Mouse (Mus musculus): ENCODE data around the gene Ficd.

Gene Ficd

DNA sequence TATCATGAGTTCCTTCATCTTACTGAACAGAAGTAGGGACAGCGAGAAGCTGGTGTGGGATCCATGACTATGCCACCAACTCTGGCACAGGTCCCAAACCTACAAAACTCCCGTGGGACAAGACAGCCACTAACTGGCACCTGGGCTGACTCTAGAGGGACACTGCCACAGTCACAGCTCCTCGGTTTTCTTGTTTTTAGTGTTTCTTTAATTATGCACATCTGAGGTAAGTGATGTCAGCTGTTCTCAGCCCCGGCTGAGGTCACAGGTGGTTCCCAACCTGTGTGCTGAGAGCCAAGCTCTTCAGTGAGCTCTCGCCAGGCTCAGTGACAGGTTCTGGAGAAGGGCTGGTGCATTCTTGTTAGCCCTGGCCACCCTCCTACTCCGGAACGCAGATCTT lies 28.8 kb downstream of the Ficd start:
- in situ Hi-C loops (cut with MboI; ENCODE audit: low pct_unique_long_range_greater_than_20kb in 1 of 2, low sequenced_read_pairs in 2 of 2, unreplicated experiment in 1 of 2): no loop called here

DNA sequence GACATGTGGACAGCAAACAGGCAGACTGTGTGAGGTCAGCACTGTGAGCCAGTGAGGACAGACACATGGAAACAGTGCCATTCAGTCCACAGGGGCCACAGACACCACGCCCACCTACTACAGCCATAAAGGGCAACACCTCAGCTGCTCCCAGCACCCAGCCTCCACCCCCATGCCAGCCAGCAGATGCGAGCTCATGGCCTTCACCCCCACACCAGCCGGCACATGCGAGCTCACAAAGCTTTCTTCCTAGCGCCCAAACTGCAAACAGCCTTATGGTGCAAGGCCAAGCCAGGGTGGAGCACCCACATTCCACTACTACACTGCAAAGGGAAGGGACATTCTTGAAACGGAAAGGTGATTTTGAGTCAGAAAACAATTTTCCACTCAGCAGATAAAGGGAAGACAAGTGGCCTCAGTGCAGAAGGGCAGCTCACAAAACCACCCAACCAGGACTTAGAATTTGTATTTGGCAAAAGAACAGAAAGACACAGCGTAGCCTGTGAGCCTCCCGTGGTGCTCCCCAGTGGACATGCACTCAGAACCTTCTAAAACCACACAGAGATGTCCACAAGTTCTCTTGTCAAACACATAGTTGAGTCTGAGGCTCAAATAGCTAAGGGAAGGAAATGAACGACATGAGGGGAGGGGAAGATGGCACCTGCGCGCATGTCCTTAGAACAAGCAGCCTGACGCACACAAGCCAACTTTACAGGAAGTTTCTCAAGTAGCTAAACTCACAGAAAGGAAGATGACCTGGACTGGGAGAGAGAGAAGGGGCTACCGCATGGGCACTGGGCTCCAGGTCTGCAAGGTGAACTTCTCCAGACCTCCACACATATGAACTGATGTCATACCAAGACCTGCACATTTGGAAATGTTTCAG lies 30.3 kb downstream of the Ficd start:
- in situ Hi-C loops (cut with MboI; ENCODE audit: low pct_unique_long_range_greater_than_20kb in 1 of 2, low sequenced_read_pairs in 2 of 2, unreplicated experiment in 1 of 2): no loop called here

- in situ Hi-C loops (cut with MboI; ENCODE audit: low pct_unique_long_range_greater_than_20kb in 1 of 2, low sequenced_read_pairs in 2 of 2, unreplicated experiment in 1 of 2): no loop called here
Observed at GRCm38 (mm10) chr5:113768806-113769205, 33.2 kb downstream of the Ficd start.

- in situ Hi-C loops (cut with MboI; ENCODE audit: low pct_unique_long_range_greater_than_20kb in 1 of 2, low sequenced_read_pairs in 2 of 2, unreplicated experiment in 1 of 2): no loop called here
Observed at GRCm38 (mm10) chr5:113771213-113772162, 35.9 kb downstream of the Ficd start.

- in situ Hi-C loops (cut with MboI; ENCODE audit: low pct_unique_long_range_greater_than_20kb in 1 of 2, low sequenced_read_pairs in 2 of 2, unreplicated experiment in 1 of 2): no loop called here
Observed at GRCm38 (mm10) chr5:113772450-113772895, 36.9 kb downstream of the Ficd start, which contains the start of the genes Sart3 and Iscu. TSS of gene Sart3 (minus strand) at chr5:113772510. TSS of gene Iscu (plus strand) at chr5:113772748.

GRCm38 (mm10) chr5:113772905-113773519 lies 37.4 kb downstream of the Ficd start:
- in situ Hi-C loops (cut with MboI; ENCODE audit: low pct_unique_long_range_greater_than_20kb in 1 of 2, low sequenced_read_pairs in 2 of 2, unreplicated experiment in 1 of 2): no loop called here

DNA sequence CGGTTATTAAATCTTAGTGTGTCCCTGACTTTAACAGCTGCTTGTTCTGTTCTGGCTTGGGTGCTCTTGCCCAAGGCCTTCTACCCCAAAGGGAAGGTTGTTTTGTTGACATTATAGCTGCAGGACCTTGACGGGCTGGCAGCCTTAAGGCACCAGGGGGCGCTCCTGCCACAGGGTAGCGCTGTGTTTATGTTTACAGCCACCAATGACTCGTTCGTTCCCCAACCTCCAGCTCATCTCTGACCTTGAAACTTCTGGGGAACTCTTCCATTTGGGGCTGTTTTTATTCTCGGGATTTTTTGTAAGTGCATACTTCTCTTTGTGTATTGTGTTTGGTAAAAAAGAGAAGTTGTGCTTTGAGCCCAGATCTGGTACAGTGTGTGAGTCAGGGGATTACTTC lies 38.1 kb downstream of the Ficd start:
- in situ Hi-C loops (cut with MboI; ENCODE audit: low pct_unique_long_range_greater_than_20kb in 1 of 2, low sequenced_read_pairs in 2 of 2, unreplicated experiment in 1 of 2): no loop called here

DNA sequence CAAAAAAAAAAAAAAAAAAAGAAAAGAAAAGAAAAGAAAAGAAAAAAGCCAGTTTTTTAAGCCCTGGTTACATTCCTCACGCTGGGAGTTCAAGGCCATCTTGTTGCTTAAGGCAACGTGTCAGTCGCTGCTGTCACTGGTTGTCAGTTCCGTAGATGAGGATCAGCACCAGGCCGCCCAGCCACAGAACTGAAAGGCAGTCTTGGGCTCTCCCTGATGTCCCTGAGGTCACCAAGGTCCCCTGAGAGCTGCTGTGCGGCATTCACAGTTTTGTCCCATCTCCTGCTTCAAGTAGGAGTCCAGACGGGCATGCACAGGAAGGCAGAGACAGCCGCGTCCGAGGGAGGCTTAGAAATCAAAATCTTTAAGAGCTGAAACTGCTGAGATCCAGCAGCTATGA lies 40.0 kb downstream of the Ficd start:
- in situ Hi-C loops (cut with MboI; ENCODE audit: low pct_unique_long_range_greater_than_20kb in 1 of 2, low sequenced_read_pairs in 2 of 2, unreplicated experiment in 1 of 2): loop anchor here (5.0 kb wide), 1 partner anchor 37 kb away; no protein-coding TSS in a partner anchor

DNA sequence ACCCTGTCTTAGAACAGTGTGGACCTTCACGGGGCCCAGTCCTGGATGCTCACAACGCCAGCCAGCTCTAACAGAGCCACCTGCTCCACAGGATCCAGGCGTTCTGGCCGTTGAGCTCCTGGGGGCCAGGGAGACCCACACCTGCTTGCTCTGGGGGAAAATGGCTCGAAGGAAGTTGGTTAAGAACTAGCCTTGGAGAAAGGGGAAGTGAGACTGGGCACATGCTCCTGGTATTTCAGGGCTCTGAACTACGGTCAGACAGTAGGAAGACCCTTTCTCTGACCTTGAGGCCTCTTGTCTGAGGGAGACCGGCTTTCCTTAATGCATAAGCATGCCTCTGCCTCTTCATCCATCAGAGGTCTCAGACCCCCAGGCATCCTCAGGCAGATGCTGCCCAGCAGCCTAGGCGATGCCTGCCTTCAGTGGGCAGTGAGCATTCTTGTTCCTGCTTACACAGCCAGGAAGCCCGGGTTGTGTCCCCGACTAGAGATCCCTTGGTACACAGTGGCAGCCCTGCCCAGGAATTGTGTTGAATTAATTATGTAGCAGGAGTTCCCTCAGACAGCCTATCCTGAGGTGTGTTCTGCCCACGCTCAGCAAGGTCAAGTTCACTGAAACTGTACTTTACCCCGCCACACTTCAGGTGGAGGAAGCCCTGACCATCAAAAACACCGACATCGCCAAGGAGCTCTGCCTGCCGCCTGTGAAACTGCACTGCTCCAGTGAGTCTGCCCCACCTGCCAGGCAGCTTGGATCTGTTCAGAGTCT lies 40.7 kb downstream of the Ficd start:
- in situ Hi-C loops (cut with MboI; ENCODE audit: low pct_unique_long_range_greater_than_20kb in 1 of 2, low sequenced_read_pairs in 2 of 2, unreplicated experiment in 1 of 2): loop anchor here (5.0 kb wide), 1 partner anchor 36 kb away; no protein-coding TSS in a partner anchor

GRCm38 (mm10) chr5:113776896-113777226 lies 41.3 kb downstream of the Ficd start:
- in situ Hi-C loops (cut with MboI; ENCODE audit: low pct_unique_long_range_greater_than_20kb in 1 of 2, low sequenced_read_pairs in 2 of 2, unreplicated experiment in 1 of 2): loop anchor here (5.0 kb wide), 1 partner anchor 35 kb away; no protein-coding TSS in a partner anchor

GRCm38 (mm10) chr5:113777728-113778127 lies 42.1 kb downstream of the Ficd start:
- in situ Hi-C loops (cut with MboI; ENCODE audit: low pct_unique_long_range_greater_than_20kb in 1 of 2, low sequenced_read_pairs in 2 of 2, unreplicated experiment in 1 of 2): loop anchor here (5.0 kb wide), 1 partner anchor 35 kb away; no protein-coding TSS in a partner anchor

GRCm38 (mm10) chr5:113779569-113779968 lies 44.0 kb downstream of the Ficd start:
- in situ Hi-C loops (cut with MboI; ENCODE audit: low pct_unique_long_range_greater_than_20kb in 1 of 2, low sequenced_read_pairs in 2 of 2, unreplicated experiment in 1 of 2): loop anchor here (5.0 kb wide), 1 partner anchor 33 kb away; no protein-coding TSS in a partner anchor

DNA sequence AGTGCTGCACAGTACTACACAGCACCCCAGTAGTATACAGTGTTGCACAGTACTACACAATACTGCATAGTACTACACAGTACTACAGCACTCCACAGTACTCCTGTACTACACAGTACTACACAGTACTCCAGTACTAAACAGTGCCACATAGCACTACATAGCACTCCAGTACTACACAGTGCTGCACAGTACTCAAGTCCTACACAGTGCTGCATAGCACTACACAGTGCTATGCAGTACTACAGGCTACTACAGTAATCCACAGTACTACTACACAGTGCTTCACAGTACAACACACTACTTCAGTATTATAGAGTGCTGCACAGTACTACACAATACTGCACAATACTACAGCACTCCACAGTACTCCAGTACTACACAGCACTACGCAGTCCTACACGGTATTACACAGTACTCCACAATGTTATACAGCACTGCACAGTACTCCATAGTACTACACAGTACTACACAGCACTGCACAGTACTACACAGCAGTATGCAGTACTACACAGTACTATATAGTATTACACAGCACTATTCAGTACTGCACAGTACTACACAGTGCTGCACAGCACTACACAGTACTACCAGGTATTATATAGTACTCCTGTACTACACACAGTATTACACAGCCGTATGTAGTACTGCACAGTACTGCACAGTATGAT lies 44.6 kb downstream of the Ficd start:
- in situ Hi-C loops (cut with MboI; ENCODE audit: low pct_unique_long_range_greater_than_20kb in 1 of 2, low sequenced_read_pairs in 2 of 2, unreplicated experiment in 1 of 2): no loop called here

DNA sequence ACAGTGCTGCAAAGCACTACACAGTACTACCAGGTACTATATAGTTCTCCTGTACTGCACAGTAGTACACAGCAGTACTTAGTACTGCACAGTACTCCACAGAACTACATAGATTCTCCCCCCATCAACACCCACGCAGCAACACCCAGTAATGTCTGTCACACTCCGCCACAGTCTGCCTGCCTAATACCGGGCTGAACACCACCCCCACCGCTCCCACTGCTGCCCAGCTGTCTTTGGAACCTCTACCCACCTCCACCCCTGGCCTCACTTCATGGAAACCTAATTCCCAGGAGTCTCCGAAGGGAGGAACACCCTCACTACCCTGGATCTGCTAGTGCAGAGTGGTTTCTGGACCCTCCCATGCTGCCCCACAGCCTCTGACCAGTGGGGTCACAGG lies 45.2 kb downstream of the Ficd start:
- in situ Hi-C loops (cut with MboI; ENCODE audit: low pct_unique_long_range_greater_than_20kb in 1 of 2, low sequenced_read_pairs in 2 of 2, unreplicated experiment in 1 of 2): no loop called here

GRCm38 (mm10) chr5:113781254-113781653 lies 45.7 kb downstream of the Ficd start:
- in situ Hi-C loops (cut with MboI; ENCODE audit: low pct_unique_long_range_greater_than_20kb in 1 of 2, low sequenced_read_pairs in 2 of 2, unreplicated experiment in 1 of 2): no loop called here

DNA sequence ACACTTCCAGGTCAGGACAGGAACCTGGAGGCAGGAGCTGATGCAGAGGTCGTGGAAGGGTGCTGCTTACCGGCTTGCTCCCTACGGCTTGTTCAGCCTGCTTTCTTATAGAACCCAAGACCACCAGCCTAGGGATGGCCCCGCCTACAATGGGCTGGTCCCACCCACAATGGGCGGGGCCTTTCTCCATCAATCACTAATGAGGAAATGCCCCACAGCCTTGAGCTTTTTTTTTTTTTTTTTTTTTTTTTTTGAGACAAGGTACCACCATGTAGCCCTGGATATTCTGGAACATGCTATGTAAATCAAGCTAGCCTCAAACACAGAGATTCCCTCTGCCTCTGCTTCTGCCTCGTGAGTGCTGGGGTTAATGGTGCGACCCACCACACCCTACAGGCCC lies 46.3 kb downstream of the Ficd start:
- in situ Hi-C loops (cut with MboI; ENCODE audit: low pct_unique_long_range_greater_than_20kb in 1 of 2, low sequenced_read_pairs in 2 of 2, unreplicated experiment in 1 of 2): no loop called here

DNA sequence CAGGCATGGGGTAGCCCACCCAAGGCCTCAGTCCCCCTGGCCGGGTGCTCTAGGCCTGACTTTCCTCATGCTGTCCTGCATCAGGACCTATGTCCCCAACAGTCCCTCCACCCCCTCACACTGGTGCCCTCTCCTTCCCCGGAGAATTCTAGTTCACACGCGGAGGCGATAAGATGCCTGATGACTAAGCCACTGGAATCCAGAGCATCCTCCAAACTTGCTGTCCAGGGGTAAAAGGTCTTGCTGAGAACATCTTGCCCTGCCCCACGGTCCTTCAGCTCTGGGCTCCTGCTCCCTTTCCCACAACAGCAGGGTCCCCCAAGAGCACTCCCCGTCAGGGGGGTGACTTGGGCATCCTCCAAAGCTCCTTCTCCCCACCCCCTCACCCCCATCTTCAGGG lies 47.0 kb downstream of the Ficd start:
- in situ Hi-C loops (cut with MboI; ENCODE audit: low pct_unique_long_range_greater_than_20kb in 1 of 2, low sequenced_read_pairs in 2 of 2, unreplicated experiment in 1 of 2): no loop called here
